Mouse (Mus musculus): ENCODE results near the gene Trak1.

Gene Trak1

DNA sequence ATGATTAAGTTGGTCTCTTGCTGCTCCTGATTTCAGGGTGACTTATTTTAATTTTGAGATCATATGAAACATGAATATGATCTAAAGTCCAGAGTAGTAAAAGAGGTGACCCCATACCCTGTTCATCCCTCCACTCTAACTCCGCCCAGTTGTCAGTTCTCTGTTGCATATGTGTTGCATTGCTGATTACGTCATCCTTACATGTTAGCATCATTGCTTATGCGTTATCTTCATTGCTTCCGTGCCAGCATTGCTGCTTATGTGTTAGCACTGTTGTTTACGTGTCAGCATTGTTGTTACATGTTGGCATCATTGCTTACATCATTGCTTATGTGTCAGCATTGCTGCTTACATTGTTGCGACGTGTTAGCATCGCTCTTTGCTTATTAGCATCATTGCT is 51.8 kb downstream of the Trak1 start:
- DNase-seq, result no peak

DNA sequence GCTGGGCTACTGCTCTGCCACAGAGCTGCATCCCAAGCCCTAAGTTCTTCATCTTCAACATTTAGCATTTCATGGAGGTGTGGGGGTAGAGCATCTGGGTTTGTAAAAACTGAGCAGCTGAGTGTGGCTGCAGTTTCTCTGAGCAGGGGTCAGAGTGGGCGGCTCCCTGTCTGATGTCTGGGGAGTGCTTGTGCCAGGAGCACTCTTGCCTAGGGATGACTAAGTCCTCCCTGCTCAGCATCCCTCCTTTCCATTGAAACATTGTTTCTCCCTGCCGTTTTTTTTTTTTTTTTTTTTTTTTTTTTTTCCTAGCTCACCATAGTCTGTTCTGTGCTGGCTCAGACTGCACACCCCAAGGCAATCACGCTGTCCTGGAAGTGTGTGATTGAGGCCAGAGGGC is 53.3 kb downstream of the Trak1 start:
- DNase-seq, result no peak

DNA sequence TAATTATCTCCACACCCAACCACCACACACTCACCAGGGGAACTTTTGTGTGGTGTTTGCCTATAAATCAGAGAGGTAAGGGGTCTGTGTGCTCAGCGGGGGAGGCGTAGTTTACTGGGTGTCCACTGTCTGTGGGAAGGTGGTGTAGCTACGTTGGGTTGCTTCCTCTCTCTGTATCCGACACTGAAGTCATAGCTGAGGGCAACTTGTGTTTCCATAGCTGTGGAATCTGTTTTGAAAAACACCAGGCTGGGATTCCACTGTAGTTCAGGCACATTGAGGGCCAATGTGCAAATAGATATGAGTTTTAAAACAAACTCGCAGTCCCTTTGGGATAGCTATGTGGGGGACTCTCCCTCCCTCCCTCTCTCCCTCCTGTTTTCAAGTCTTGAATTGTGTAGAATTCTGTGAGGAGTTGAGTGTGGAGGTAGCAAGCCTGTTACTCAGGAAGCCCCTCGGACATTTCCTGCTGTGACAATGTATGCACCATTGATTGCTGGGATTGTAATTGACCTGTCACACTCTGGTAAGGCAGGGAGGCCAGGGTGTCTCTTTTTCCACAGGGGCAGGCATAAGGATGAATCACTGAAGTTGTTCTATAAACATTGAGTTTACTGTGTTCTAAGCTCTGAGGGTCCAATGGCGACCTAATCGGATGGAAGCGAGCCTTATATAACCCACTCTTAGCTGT is 54.2 kb downstream of the Trak1 start:
- no peak for DNase-seq

DNA sequence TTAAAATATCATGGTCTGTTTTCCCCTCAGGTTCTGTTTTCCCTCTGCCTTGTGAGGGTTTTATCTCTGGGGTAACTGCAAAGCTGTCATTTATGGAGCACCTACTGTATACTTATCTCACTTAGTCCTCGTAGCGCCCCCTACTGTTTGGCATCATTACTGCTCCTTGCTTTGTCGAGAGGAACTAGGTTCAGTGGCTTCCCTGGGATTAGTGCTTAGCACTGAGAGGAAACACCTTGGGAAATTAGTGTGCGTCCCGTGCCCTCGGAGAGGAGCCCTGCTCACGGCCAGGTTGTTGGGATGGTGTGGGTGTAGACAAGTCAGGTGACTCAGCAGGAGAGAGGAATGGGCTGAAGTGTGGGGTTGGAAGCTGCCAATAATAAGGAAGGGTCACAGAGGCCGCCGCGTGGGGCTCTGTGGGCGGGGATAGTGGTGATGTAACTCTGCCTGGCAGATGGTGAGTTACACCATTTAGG is 54.9 kb downstream of the Trak1 start:
- DNase-seq, result peak; percentile 69

DNA sequence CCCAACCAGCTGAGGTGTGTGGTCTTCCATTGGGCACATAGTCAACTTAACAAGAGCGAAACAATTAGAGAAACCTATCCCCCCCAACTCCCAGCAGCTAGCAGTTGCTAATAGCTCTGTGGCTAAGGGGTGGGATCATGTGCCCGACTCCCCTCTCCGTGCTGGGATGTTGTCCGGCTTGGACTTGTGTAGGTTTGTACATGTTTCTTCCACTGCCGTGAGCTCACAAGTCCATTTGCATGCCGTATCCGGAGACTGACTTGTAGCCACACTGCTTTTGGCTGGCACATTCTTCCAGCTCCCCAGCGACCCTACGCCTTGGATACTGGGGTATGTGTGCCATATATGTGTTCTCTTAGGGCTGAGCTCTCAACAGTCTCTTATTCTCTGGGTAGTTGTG is 55.4 kb downstream of the Trak1 start:
- DNase-seq, result no peak

DNA sequence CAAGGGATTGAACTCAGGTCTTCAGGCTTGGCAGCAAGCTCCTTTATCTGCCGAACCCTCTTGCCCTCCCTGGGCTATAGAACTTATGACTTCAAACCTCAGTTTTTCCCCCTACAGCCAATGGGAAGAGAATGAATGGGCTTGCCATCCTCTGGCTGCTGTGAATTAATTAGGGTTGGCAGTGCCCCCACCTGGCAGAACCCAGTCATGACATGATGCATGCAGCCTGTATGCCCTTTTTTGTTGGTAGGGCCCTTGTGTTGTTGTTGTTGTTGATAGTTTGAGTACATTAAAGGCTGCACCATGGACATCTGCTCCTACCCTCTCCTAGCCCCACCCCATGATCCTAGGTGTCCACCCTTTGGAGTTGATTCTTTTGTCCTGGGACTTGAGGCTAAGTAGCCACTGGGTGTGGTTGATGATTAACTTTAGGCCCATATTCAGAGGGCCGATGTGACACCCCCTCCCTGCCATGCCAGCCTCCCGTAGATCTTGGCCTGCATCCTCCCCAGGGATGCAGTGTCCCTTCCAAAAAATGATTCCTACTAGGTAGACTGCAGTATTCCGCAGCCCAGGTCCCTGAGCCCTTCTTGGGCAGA is 57.6 kb downstream of the Trak1 start:
- DNase-seq, result peak; percentile 57

DNA sequence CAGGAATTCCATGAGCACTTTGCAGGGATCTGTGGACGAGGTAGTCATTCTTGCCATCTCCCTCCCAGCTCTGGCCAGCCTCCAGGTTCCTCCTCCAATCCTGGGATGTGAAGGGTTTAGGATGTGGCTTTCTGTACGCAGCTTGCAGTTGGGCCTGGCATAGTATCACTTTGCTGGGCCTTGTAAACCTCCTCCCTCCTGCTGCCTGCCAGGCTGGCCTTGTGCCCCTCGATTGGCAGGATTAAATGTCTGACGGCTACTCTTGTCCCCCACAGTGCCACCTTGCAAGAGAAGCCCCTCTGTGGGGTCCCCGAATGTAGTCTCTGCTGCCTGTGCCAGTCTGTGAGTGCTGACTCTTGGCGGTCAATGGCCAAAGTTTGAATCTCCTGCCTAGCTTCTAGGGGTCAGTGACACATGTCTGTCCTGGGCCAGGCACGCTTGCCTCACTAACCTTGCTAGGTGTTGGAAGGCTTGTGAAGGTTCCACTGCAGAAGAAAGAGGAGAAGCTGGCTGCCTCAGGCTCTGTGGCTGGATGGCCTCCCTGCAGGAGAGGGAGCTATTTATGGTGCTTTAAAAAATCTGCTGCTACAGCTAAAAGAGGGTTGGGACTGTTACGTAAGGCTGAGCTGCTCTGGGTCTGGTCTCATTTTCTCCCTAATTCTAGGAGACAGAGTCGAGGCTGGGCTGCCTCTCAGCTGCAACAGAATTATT is 58.3 kb downstream of the Trak1 start:
- DNase-seq, result no peak

DNA sequence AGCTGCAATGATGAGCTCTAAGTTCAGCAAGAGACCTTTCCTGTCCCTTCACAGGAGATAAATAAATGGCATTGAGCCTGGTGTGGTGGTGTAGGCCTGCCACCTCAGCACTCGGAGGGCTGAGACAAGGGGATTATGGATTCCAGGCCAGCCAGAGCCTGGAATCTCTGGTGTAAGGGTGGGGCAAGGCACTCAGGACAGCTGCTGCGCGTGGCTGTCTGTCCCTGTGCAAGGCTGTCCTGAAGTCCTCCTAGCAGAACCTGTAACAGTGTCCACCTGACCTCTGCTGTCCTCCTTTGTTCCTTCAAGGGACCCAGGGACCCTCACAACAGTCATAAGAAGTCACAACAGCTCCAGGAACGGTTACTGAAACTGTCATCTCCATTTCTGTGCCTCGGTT is 59.8 kb downstream of the Trak1 start:
- no peak for DNase-seq

DNA sequence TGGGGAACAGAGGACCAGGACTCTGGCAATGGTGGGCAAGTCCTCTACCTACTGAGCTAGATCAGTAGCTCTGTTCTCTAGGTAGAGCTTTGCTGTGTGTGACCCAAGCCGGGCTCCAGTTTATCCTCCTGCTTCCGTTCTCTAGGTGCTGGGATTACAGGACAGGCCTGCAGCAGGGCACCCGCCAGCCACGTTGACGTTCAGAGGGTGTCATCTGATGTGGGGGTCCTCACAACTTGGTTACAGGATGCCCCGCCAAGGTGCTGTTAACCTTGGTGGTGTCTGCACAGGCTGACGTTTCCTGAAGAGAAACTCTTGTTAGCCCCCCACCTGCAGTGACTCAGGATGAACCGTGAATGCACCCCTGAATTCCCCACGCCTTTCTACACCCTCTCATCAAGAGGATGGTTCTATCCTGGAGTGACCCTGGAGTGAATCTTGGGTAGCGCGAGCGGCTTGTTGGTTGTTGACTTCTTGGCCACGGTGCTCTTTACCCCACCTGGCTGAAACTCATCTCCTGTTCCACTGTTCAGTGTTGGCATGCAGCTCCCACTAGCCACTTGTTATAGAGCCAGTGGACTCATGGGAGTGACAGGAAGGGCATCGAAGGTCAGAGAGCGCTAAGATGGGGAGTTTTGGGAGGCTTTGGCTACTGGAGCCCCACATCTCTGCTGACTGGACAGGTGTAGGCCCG is 60.4 kb downstream of the Trak1 start:
- no peak for DNase-seq

DNA sequence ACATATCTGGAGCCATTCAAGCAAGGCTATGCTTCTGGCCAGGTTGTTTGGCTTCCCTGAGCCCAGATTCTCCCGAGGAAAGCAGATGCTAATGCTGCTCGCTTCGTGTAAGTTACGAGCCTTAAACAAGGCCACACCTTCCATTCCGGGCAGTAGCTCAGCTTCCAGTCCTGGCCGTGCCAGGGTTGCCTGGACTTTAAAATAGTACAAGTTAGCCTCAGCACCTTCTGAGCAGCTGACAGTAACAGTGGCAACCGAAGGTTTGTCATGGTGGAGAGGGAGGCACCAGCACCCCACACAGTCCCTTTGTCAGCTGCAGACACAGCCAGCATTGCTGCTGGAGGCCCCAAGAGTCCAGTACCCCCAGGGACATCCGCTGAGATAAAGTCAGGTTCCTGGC is 61.1 kb downstream of the Trak1 start:
- no peak for DNase-seq

DNA sequence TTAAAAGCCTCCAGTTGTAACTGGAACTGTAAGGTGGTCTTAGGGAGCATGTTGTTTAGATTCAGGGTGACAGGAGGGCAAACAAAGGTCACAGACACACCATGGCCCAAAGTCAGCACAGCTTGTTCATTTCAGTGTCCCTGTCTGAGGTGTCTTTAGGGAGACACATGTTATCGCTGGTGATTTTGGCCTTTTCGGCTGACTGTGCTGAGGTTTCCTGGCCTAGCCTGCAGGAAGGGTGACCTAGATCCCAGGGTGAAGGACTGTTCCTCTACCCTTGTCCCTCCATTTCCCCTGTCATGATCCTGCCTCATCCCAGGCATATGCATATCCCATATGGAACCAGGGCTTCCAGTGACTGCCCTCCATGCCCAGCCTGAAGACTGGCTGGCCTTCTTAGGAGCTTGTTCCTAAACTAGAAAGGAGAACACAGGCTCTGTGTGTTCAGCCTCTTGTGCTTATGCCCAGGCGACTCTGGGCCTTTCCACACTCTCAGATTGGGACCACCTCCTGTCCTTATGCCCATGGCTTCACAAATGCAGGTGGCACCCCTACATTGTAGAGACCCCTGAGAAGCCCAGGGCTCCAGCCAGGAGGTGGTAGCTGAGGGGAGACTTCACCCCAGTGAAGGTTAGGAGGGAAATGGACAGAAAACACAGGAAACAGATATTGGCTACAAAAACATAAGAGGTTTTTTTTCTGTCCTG is 62.1 kb downstream of the Trak1 start:
- no peak for DNase-seq

DNA sequence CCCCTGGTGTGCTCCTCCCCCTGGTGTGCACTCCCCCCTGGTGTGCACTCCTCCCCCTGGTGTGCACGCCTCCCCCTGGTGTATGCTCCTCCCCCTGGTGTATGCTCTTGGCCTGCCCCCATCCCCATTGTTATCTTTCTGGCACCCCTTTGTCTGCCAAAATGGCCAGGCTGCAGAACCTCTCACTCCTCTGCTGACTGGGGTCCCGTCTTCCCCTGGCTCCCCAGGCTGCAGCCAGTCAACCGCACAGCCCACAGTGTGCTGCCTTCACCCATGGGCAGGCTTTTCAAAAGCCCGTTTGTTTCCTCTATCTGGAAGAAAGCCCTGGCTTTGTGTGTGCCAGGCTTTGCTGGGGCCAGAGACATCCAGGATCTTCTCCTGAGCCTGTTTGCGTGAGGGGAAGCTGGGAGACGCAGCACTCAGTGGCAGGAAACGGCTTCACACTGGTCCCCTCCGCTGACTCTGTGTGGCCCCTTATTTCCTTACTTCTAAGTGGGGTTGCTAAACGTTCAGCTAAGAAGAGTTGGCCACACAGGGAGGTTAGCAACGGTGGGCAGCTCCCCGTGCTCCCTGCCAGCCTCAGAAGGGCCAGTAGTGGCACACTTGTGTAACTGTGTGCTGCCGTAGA is 63.1 kb downstream of the Trak1 start:
- DNase-seq, result peak; percentile 51

DNA sequence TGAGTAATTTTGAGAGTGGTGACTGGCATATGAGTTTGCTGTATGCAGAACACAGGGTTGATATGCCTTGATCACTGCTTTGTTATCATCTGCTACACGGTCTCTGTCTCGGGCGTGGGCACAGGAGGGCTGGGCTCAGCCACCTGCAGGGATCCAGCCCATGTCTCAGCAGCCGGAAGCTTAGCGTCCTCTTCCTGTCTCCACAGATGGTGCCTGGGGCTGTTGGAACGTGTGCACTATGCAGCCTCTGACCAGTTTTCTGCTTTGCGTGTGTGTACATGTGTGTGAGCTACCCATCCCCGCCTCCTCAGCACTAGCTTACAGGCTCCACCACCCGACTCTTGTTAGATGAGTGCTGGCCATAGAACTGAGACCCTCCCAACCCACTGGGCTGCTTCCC is 63.7 kb downstream of the Trak1 start:
- peak; percentile 53 for DNase-seq

DNA sequence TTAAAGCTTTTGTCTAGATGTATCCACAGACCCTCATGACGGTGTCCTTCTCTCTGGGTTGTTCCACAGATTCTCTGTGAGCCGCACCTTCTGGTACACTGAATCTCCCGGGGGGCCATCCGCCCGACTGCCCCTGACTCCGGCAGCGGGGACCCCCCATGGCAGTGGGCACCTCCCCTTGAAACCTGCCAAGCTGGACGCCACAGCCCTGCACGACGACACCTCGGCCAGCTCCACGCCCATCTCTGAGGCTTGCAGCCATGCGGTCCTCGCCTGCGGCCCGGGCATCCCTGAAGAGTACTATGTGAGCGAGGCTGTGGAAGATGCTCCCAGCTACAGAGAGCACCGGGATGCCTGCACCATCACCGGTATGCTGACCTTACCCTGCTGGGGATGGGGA is 66.6 kb downstream of the Trak1 start:
- no peak for DNase-seq

DNA sequence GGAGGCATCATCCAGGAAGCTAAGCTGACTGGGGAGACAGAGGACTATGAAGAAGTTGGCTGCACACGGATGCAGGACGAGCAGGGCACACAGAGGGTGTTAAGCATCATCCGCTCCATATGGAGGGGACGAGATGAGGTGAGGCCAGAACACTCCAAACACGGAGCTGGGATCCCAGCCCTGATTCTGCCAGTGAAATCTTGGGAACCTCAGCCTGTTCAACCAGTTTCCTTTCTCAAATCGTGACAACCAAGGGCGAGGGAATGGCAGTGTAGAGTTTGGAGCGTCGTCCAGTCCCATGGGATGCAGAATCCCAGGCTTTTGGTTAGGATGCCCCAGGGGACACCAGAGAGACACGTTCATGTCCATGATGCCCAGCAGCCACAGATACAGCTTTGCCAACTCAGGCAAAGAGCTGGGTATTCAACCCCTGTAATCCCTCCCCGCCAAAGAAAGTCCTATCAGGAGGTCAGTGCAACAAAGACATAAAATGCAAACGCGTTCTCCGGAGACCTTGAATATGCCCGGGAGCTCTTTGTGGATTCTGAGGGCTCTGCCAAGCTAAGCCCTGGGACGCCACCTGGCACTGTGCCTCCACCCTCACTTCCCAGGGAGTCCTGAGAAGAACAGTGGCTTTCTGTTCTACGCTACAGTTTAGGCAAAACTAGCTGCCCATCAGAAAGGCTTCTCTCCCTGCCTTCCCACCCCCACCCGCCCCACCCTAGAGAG is 69.0 kb downstream of the Trak1 start:
- no peak for DNase-seq

DNA sequence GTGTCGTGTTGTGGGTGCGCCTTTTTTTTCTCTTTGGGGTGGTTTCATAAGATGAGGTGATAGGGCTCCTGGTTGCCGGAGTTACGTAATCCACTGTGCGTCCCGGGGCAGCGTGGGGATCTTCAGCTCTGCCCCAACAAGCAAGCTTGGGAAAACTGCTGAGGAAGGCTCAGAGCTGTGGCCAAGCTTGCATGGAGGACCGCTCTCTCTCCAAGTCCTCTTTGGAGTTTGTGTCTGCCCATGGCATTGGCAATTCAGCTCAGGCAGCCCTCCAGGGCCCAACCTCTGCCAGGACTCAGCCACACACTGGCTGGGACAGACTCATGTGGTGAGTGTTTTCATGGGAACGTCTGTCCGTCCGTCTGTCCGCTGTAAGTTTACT is 69.6 kb downstream of the Trak1 start:
- no peak for DNase-seq

DNA sequence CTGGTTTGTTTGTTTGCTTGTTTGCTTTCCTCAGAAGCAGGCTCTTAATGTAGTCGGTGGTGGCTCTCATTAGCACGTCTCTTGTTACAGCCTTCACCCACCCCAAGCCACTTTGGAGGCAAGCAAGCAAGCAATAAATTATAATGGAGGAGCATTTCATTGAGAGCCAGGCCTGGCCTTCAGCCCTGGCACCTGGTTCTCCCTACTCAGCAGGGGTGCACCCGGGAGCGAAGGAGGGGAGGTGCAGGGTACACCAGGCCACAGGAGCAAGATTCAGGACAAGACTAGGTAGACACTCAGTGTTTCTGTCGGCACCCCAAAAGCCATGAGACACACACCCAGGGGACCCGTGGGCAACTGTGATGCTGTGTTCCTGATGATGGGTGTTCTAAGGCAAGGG is 72.3 kb downstream of the Trak1 start:
- no peak for DNase-seq

DNA sequence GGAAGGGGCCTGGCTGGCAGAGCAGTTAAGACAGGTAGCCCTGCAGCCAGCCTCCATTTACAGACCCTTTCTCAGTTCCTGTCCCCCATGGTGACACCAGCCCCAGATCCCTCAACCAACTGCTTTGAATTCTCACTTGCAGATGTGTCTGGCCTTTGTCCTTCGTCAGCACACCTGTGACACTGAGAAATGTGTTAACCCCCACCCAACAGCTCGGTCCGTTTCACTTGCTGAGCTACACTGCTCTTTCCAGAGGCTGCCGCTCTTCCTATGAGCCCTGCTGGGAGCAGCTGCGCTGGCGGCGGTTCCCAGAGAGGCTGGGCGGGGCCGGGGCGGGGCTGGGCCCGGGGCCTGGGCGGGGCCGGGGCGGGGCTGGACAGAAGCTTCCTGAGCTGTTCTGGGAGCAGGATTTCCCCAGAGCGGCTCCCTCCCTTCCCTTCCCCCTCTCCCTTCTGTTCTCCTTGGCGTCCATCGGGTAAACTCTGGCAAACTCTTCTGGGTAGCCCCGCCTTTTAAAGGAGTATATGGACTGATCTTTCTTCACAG is 74.1 kb downstream of the Trak1 start:
- DNase-seq, result peak; percentile 89

DNA sequence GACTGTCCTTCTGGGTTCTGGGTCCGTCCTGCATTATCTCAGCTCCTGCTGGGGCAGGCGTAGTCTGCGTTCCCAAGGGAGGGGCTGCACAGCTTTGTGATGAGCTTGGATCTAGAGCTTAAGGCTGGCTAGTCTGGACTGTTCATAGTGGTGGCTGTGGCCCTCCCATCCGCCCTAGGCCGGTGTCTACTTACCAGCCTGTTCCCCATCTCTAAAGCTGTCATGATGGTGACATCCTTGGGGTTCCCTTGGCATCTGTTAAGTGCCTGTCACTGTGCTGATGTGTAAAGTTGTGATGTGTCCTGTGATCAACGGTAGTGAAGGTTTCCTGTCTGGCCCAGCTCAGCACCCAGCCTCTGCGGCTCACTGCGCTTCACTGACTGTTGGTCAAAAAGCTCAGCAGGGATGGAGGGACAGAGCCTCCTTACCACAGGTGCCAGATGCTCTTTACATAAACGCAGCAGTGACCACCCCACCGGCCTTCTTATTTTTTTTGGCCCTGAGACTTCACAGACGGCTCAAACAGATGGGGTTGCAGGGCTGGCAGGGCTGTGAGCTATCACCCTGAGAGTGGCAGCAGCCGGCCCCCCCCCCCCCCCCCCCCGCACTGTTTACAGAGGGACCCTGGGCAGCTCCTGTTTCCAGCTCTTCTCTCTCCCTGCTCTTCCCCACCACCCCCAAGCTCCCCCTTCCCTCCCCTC is 74.8 kb downstream of the Trak1 start:
- DNase-seq, result no peak

DNA sequence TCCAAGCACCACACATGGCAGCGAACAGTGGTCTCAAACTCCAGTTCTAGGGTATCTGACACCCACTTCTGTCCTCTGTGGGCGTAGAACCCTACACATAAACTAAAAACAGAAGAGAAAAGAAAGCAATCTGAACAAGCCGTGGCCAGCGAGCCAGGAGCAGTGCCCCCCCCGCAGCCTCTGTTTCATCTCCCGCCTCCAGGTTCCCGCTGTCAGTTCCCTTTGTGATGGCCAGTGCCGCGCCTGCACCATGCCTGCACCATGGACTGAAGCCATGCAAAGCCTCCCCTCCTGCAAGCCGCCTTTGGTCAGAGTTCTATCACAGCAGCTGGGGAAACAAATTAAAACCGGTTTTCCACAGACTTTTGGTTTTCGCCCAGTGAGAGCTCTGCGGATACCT is 75.8 kb downstream of the Trak1 start:
- DNase-seq, result no peak

DNA sequence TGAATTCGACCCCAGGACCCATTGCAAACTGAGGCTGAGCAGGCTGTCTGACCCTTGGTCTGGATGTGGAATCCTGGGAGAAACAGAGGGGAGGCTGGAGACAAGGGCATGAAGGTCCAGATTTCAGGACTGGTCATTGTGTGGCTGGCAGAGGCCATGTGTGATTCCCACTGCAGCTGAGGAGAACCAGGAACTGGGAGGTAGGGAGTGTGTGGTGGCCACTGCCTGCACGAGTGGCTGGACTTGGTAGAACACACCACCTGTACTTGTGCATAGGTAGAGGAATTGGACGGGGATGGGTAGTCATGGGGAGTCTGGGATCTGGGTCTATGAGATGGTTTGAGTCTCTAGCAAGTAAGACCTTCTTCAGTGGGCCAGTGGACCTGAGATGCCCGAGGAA is 76.2 kb downstream of the Trak1 start:
- DNase-seq, result no peak

Measured in liver (tissue).